Mouse (Mus musculus): ENCODE results near the gene Impg1.

DNA sequence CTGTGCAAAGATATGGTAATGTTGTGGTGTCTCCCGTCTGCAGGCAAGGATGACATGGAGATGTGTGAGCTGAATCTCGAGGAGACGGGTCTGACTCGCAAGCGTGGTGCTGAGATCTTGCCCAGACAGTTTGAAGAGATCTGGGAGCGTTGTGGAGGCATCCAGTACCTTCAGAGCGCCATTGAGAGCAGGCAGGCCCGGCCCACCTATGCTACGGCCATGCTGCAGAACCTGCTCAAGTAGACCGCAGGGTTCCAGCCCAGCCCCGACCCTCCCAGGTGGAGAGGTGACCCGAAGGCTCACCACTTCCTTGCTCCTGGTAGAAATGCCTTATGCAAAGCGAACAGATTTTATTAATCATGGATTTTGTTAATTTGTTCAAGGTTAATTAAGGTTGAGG lies 157.7 kb downstream of the Impg1 start:
- no peak for TF ChIP-seq POLR2A (IDR thresholded peaks at IDR 0.05; ENCODE audit: low read depth, low read length)
- no peak for TF ChIP-seq CTCF (conservative IDR thresholded peaks at IDR 0.05; ENCODE audit: insufficient read depth, insufficient read length, low read depth, low read length)
